Mouse (Mus musculus) adrenal gland, adult 2 months (tissue): ENCODE results near the gene Rassf8. TPM values are rescaled to one million over a fixed set of nuclear protein-coding genes. Genes with fewer than 3 reads are reported as not detected.

Source experiments
- DNase-seq: peaks from one replicate; pipeline ENCODE4 v3.0.0; 2021
- polyA plus RNA-seq: library from polyadenylated mRNA; depleted of rRNA; stranded (reverse); fragments of >200 nt; gene quantifications from 2 replicates; pipeline ENCODE4 v1.2.3, GENCODE M21; 2012
- total RNA-seq, 2 experiments: library from RNA; stranded (reverse); gene quantifications; 2 replicates each; pipeline ENCODE4 v1.2.3; 2021

Rassf8 gene
- total and polyA plus RNA-seq, 3 experiments, result 18.6 to 85.2 (median 77.5) TPM

- peak; percentile 44 for DNase-seq
Observed at GRCm38 (mm10) chr6:145823103-145823502, 76.6 kb downstream of the Rassf8 start.

- peak; percentile 55 for DNase-seq
Observed at GRCm38 (mm10) chr6:145823588-145824234, 77.2 kb downstream of the Rassf8 start.

DNA sequence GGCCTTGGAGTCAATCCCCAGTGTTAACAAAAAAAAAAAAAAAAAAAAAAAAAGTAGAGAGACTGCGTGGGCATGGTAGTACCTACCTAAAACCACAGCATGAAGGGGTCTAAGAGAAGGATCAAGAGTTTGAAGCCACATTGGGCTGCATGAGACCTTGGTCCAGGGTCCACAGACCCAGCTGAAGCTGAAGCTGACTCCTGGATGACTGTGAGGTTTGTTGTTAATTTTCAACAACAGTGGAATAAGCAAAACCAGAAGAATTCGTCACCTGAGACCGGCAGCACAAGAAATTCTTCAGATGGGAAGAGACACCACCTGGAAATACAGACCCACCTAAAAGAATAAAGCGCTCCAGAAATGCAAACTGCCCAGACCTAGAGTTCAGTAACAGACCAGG lies 79.8 kb downstream of the Rassf8 start:
- DNase-seq, result no peak

DNA sequence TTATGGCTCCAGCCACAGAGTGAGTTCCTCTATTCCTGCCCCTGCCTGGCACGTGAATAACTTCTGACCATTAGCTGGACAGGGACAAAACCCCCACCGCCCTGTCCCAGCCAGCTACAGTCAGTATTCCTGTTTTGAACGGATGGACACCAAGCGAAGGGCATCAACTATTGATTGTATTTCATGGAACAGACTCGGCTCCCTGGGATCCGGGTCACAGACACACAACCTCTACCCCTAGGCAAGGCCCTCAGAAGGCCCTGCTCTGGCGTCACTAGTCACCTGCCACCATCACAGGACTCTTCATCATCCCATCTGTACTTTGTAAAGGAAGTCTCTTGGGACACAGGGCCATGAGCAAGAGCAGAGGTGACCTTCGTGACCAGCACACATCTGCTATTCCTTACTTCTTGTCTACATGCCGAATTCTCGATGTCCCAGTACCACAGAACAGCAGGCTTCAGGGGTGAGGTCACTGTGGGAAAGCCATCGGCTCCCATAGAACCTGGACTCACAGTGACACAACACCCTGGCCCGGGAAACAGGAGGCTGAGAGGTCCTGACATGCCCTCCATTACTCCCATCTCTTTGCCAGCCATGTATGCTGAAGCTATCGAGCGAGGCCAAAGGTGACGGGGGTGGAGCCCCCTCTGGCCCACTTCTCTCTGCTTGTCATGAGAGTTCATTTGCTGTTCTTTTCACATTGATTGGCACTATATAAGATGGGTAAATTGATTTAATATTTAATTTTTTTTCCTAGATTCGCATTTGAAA lies 82.7 kb downstream of the Rassf8 start:
- DNase-seq, result peak; percentile 19

- DNase-seq, result peak; percentile 75
Observed at GRCm38 (mm10) chr6:145830117-145830516, 83.6 kb downstream of the Rassf8 start.

DNA sequence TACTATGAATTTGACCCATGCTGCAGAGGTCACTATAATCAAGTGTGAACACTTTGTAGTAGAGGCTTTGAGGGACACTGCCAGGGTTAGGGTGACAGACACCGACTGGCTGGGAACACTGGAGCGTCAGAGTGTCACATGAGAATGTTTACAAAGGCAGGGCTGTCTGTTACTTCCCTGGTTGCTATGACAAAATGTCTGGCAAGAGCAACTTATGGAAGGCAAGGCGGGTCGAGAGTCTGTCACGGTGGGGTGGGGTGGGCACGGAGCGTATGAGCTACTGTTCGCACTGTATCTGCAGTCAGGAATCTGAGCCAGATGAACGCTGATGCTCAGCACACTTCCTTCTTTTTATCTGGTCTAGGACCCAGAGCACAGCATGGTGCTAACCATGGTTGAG lies 84.1 kb downstream of the Rassf8 start:
- DNase-seq, result no peak

DNA sequence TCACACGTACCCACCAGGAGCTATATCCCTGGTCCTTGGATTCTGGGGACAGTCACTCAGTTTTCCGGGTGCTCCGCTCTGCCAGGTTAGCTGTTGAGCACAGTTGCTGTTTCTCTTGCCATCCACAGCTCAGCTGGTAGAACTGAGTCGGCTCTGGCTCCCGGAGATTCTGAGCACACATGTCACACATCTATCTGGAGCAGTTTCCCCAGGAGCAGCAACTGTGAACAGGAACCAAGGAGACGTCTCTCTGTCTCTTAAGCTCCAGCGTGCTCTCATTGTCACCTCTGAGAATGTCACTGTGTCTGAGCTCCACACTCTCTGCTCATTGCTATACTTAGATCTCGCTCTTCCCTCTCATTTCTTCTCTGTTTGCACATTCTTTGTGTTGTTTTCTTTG lies 86.4 kb downstream of the Rassf8 start:
- no peak for DNase-seq

- no peak for DNase-seq
Observed at GRCm38 (mm10) chr6:145835359-145835758, 88.8 kb downstream of the Rassf8 start.

GRCm38 (mm10) chr6:145845611-145846010 lies 99.1 kb downstream of the Rassf8 start:
- no peak for DNase-seq

DNA sequence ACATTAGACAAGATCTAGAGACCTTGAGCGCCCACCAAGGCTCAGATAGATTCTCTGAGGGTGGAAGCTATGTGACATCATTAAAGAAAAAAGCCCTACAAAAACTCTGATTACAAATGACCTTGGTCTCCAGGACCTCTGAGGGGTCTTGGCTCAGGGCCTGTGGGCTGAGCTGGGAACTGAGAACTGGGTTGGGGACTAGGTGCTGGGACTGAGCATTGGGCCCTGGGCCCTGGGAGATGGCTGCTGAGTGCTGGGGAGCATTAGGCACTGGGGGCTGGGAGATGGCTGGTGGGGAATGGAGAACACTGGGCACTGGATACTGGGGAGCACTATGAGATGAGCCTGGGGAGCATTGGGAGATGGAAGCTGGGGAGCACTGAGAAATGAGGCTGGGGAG lies 99.5 kb downstream of the Rassf8 start:
- DNase-seq, result no peak

DNA sequence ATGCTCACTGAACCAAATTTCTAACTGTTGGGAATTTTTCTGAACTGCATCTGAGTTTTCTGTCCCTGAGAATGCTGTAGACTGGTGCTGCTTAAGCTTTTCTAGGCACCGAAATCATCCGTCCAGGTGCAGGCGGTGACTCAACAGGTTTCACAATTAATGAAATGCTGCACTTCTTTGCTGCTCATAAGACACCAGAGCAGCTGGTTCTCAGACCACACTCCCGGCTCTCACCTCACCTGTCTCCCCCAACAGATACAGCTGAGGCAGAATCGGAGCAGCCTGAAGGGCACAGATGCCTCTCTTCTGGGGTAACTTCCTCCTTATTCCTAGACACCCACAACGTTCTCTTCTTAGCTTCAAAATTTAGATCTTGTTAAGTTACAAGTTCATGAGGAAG lies 100.4 kb downstream of the Rassf8 start:
- no peak for DNase-seq

GRCm38 (mm10) chr6:145847661-145848060 lies 101.1 kb downstream of the Rassf8 start:
- DNase-seq, result no peak

- no peak for DNase-seq
Observed at GRCm38 (mm10) chr6:145850789-145851188, 104.2 kb downstream of the Rassf8 start.

DNA sequence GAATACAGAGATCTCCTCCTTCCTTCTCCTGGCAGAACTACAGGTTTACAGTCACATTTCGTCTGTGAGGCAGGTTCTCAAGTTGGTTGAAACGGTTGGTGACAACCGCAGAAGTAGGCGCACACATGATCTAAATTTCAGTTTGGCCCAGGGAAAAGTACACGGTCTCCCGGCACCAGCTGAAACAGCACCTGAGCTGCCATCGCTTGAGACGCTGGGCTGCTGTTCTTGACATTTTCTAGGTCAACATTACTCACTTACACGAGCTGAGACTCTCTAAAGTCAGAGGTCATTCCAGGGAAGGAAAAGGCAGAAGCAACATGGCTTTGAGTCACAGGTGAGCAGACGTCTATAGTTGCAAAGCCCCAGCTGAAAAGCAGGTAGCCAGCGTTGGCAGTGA lies 105.4 kb downstream of the Rassf8 start:
- no peak for DNase-seq

GRCm38 (mm10) chr6:145852708-145853107 lies 106.2 kb downstream of the Rassf8 start:
- DNase-seq, result no peak

GRCm38 (mm10) chr6:145853356-145854079 lies 107.0 kb downstream of the Rassf8 start:
- no peak for DNase-seq

GRCm38 (mm10) chr6:145854756-145855155 lies 108.2 kb downstream of the Rassf8 start:
- DNase-seq, result no peak

- DNase-seq, result peak; percentile 98
Observed at GRCm38 (mm10) chr6:145855720-145856551, 109.4 kb downstream of the Rassf8 start.

DNA sequence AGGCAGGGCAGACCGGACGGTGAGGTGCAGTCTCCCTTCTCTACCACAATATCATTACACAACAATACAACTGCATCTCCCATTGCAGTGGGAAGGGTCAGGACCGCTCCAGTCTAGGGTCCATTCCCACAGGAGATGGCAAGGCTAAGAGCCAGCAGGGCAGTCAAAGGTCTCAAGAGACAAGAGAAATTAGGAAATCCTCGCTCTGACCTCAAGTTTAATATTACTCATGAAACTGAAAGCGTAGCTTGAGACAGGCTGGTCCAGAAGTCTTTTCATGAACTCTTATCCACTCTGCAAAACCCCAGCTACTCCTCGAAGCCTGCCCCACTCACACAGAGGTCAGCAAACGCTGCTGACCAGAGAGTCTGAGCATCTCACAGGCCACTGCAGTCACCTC lies 110.9 kb downstream of the Rassf8 start:
- peak; percentile 48 for DNase-seq

- DNase-seq, result no peak
Observed at GRCm38 (mm10) chr6:145858414-145858813, 111.9 kb downstream of the Rassf8 start.

GRCm38 (mm10) chr6:145860350-145860749 lies 113.8 kb downstream of the Rassf8 start:
- DNase-seq, result peak; percentile 55
